In the genomic region with DNA sequence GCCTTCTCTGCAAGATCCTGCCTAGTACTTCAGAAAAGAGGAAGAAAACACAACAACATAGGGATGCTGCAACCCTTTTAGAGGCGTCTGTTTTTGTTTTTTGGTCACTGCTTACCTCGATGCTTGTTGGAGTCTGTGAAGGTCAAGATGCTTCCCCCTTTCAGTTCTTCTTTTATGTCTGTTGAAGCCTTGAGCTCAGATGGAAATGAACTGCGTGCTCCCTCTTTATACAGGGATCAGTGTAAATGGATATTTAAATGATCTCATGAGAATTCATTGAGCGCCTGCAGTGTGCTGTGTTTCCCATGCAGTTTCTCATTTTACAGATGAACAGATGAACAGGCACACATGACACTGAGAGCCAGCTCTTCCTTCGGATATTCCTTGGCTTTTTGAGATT, we compare ENCODE assay signal across 12 mouse cellular contexts.
DNase-seq lines count a peak whose midpoint lies in the region; ATAC-seq lines count a peak whose summit lies in the region.
"Had no signal": no experiment of that assay in that cellular context is flagged by ENCODE, and none has a peak within 500 bp of the region (broad histone marks: within the 10 kb centered on the region; RNA-seq: fewer than 3 reads in every experiment).

No protein-coding gene starts in this region.

- ATAC-seq in hindbrain, embryonic 13.5 days (ENCODE audit: low FRiP score), result no peak
- ATAC-seq in forebrain, embryonic 12.5 days (ENCODE audit: low FRiP score), result no peak
- ATAC-seq in hindbrain, embryonic 14.5 days (ENCODE audit: low FRiP score), result no peak
- 0 out of 2 replicates have a peak, but pooled peaks have one; percentile 20 for ATAC-seq in midbrain, embryonic 16.5 days

- H3K4me1 ChIP-seq in hindbrain, embryonic 13.5 days (replicated peaks), result peaks cover 21% of the 10 kb centered on the region
- H3K4me1 ChIP-seq in hindbrain, embryonic 10.5 days (replicated peaks), result peaks cover 20% of the 10 kb centered on the region
- peaks cover 21% of the 10 kb centered on the region for H3K4me1 ChIP-seq in forebrain, embryonic 12.5 days
- peaks cover 14% of the 10 kb centered on the region for H3K4me1 ChIP-seq in hindbrain, embryonic 14.5 days (replicated peaks; ENCODE audit: control insufficient read depth, insufficient read depth, low read length)
- H3K4me1 ChIP-seq in midbrain, embryonic 16.5 days (ENCODE audit: control insufficient read depth, insufficient read depth, low read length), result peaks cover 7% of the 10 kb centered on the region
- H3K4me1 ChIP-seq: megakaryocyte, embryonic 14.5 days had no signal

- 24% methylated on average over 5 of the region's 5 CpGs for WGBS in hindbrain, embryonic 13.5 days
- 48% methylated on average over 5 of the region's 5 CpGs for WGBS in hindbrain, embryonic 10.5 days
- 31% methylated on average over 5 of the region's 5 CpGs for WGBS in forebrain, embryonic 12.5 days
- 21% methylated on average over 5 of the region's 5 CpGs for WGBS in hindbrain, embryonic 14.5 days
- WGBS in midbrain, embryonic 16.5 days, result 12% methylated on average over 5 of the region's 5 CpGs

- H3K4me2 ChIP-seq in hindbrain, embryonic 13.5 days, result no peak overlapping the region
- no peak overlapping the region for H3K4me2 ChIP-seq in forebrain, embryonic 12.5 days
- H3K4me2 ChIP-seq in hindbrain, embryonic 14.5 days (replicated peaks), result no peak overlapping the region
- H3K4me2 ChIP-seq in midbrain, embryonic 16.5 days (ENCODE audit: low read length), result no peak overlapping the region
- H3K4me2 ChIP-seq: lung, embryonic 14.5 days had no signal

- H3K27ac ChIP-seq in hindbrain, embryonic 13.5 days, result peak overlapping the region; percentile 25; the same call in 1 of the 2 replicates
- H3K27ac ChIP-seq in hindbrain, embryonic 10.5 days, result no peak overlapping the region
- 0 out of 2 replicates have a peak overlapping the region, but pooled peaks have one; percentile 3 for H3K27ac ChIP-seq in forebrain, embryonic 12.5 days
- H3K27ac ChIP-seq in hindbrain, embryonic 14.5 days, result peak overlapping the region; percentile 73
- H3K27ac ChIP-seq in midbrain, embryonic 16.5 days (ENCODE audit: low read length), result no peak overlapping the region

- no peaks in the 10 kb centered on the region for H3K9me3 ChIP-seq in hindbrain, embryonic 13.5 days
- no peaks in the 10 kb centered on the region for H3K9me3 ChIP-seq in hindbrain, embryonic 10.5 days
- H3K9me3 ChIP-seq in forebrain, embryonic 12.5 days, result no peaks in the 10 kb centered on the region
- H3K9me3 ChIP-seq in hindbrain, embryonic 14.5 days (ENCODE audit: control insufficient read depth, low read length), result no peaks in the 10 kb centered on the region
- no peaks in the 10 kb centered on the region for H3K9me3 ChIP-seq in midbrain, embryonic 16.5 days (replicated peaks; ENCODE audit: control insufficient read depth, low read length, poor library complexity, severe bottlenecking)
- H3K9me3 ChIP-seq: megakaryocyte, embryonic 14.5 days had no signal

- DNase-seq in hindbrain, embryonic 10.5 days (ENCODE audit: low spot score), result no peak
- no peak for DNase-seq in hindbrain, embryonic 14.5 days (ENCODE audit: low spot score)
- no peak for DNase-seq in right cerebral cortex, postnatal 14 days
- no peak for DNase-seq in layer of hippocampus, postnatal 36 days
- DNase-seq: heart, postnatal 10 days; liver; lung, embryonic 14.5 days had no signal

- H3K9ac ChIP-seq in hindbrain, embryonic 13.5 days, result no peak overlapping the region
- no peak overlapping the region for H3K9ac ChIP-seq in forebrain, embryonic 12.5 days
- H3K9ac ChIP-seq in hindbrain, embryonic 14.5 days, result no peak overlapping the region
- H3K9ac ChIP-seq in midbrain, embryonic 16.5 days (ENCODE audit: low read depth, low read length), result no peak overlapping the region
- H3K9ac ChIP-seq: lung, embryonic 14.5 days had no signal

- no peak overlapping the region for H3K4me3 ChIP-seq in hindbrain, embryonic 13.5 days
- H3K4me3 ChIP-seq in hindbrain, embryonic 10.5 days, result no peak overlapping the region
- H3K4me3 ChIP-seq in forebrain, embryonic 12.5 days (replicated peaks), result no peak overlapping the region
- no peak overlapping the region for H3K4me3 ChIP-seq in hindbrain, embryonic 14.5 days (replicated peaks; ENCODE audit: low read length)
- H3K4me3 ChIP-seq in midbrain, embryonic 16.5 days (ENCODE audit: low read depth, low read length), result no peak overlapping the region
- H3K4me3 ChIP-seq: megakaryocyte, embryonic 14.5 days had no signal

- H3K36me3 ChIP-seq in hindbrain, embryonic 13.5 days, result no peaks in the 10 kb centered on the region
- H3K36me3 ChIP-seq in hindbrain, embryonic 10.5 days, result no peaks in the 10 kb centered on the region
- H3K36me3 ChIP-seq in forebrain, embryonic 12.5 days (replicated peaks), result no peaks in the 10 kb centered on the region
- no peaks in the 10 kb centered on the region for H3K36me3 ChIP-seq in hindbrain, embryonic 14.5 days (replicated peaks; ENCODE audit: control insufficient read depth, insufficient read depth)
- no peaks in the 10 kb centered on the region for H3K36me3 ChIP-seq in midbrain, embryonic 16.5 days (ENCODE audit: control insufficient read depth, insufficient read depth, low read length)
- H3K36me3 ChIP-seq: G1E had no signal

- no peaks in the 10 kb centered on the region for H3K27me3 ChIP-seq in hindbrain, embryonic 13.5 days
- H3K27me3 ChIP-seq in hindbrain, embryonic 10.5 days (ENCODE audit: insufficient read depth, poor library complexity, severe bottlenecking), result no peaks in the 10 kb centered on the region
- H3K27me3 ChIP-seq in forebrain, embryonic 12.5 days, result peaks cover 20% of the 10 kb centered on the region
- no peaks in the 10 kb centered on the region for H3K27me3 ChIP-seq in hindbrain, embryonic 14.5 days (ENCODE audit: control insufficient read depth, insufficient read depth, low read length)
- H3K27me3 ChIP-seq in midbrain, embryonic 16.5 days (ENCODE audit: control insufficient read depth, insufficient read depth, low read depth, low read length), result no peaks in the 10 kb centered on the region
- H3K27me3 ChIP-seq: megakaryocyte, embryonic 14.5 days had no signal

Comparison
In these comparisons a context has a peak if more than half of its experiments do, and no peak if none do; other contexts are left out.
1. H3K27ac ChIP-seq: peak in hindbrain, embryonic 13.5 days (single experiment), forebrain, embryonic 12.5 days (single experiment) and hindbrain, embryonic 14.5 days (single experiment); none in hindbrain, embryonic 10.5 days (single experiment) and midbrain, embryonic 16.5 days (single experiment).